Comparison of ENCODE assay signal across 8 mouse cellular contexts in the genomic region with DNA sequence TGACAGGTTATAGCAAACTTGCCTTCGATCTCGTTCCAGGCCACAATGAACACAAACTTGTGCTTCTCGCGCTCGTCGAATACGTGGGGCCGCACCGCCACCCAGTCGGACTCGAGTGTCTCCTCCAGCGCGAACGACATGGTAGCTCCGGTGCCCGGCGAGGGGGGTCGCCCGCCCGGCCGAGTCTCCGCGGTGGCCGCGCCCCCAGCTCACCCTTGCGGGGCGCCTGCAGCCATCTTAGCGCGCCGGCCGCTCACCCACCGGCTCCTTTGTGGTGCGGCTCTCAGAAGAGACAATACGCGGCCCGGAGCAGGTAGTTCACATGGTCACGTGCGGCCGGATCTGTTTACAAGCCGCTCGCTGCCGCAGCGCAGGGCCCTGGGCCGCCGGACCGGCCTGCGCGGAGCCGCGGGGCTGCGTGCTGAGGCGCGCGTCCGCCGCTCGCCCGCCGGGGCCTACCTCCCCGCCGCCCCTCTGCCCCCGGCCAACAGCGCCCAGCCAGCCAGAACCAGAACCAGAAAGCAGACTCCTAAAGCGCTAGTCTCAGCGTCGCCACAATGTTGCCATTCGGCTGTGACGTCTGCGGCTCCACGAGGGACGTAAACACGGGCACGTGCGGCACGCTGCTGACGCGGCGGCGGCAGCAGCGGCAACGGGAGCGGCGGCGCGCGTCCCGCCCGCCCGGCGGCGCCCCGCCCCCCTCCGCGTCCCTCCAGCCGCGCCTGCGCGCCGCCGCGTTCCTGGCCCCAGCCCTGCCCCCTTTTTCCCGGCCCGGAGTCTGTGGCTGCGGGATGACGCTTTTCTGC. TPM values are rescaled to one million over a fixed set of nuclear protein-coding genes. Genes with fewer than 3 reads are reported as not detected.
DNase-seq lines count a peak whose midpoint lies in the region; ATAC-seq and TF ChIP-seq lines count a peak whose summit lies in the region.

A gene (minus strand): TSS at position 642 of the 806 bp plus-strand sequence.

- H3K27ac ChIP-seq in heart, embryonic 12.5 days (ENCODE audit: poor library complexity, severe bottlenecking): peak within 1 kb of the TSS; percentile 97
- H3K27ac ChIP-seq in kidney, postnatal 0 days: peak within 1 kb of the TSS; percentile 98
- H3K27ac ChIP-seq in liver, embryonic 11.5 days (ENCODE audit: low read depth, low read length): peak within 1 kb of the TSS; percentile 94
- peak within 1 kb of the TSS; percentile 96 for H3K27ac ChIP-seq in stomach, embryonic 14.5 days (ENCODE audit: low read length)

- under 1% methylated on average over 103 of the region's 105 CpGs for WGBS in heart, embryonic 12.5 days
- WGBS in kidney, postnatal 0 days: 1% methylated on average over 94 of the region's 105 CpGs
- under 1% methylated on average over 105 of the region's 105 CpGs for WGBS in liver, embryonic 11.5 days
- under 1% methylated on average over 104 of the region's 105 CpGs for WGBS in stomach, embryonic 14.5 days

- peaks cover 14% of the 10 kb centered on the region for H3K4me1 ChIP-seq in heart, embryonic 12.5 days (replicated peaks)
- H3K4me1 ChIP-seq in kidney, postnatal 0 days (replicated peaks; ENCODE audit: insufficient read depth, low read length): peaks cover 9% of the 10 kb centered on the region; the same call in 1 of the 2 replicates
- H3K4me1 ChIP-seq in liver, embryonic 11.5 days (replicated peaks; ENCODE audit: control insufficient read depth, insufficient read depth, low read length): peaks cover 13% of the 10 kb centered on the region
- peaks cover 14% of the 10 kb centered on the region; the same call in 1 of the 2 replicates for H3K4me1 ChIP-seq in stomach, embryonic 14.5 days (ENCODE audit: control insufficient read depth, insufficient read depth, low read length)

- peak within 1 kb of the TSS; percentile 99 for H3K9ac ChIP-seq in heart, embryonic 12.5 days
- peak within 1 kb of the TSS; percentile 89 for H3K9ac ChIP-seq in kidney, postnatal 0 days (ENCODE audit: low read depth, low read length)
- H3K9ac ChIP-seq in liver, embryonic 11.5 days (ENCODE audit: low read depth, low read length): peak within 1 kb of the TSS; percentile 81
- H3K9ac ChIP-seq in stomach, embryonic 14.5 days (replicated peaks; ENCODE audit: low read depth, low read length): peak within 1 kb of the TSS; percentile 81

- peak; percentile 81 to 84 for DNase-seq in B cell, adult 2 months
- DNase-seq in brain, adult 2 months (ENCODE audit: low read depth, low spot score): peak; percentile 96
- peak; percentile 93 for DNase-seq in kidney, postnatal 0 days (ENCODE audit: low spot score)
- peak; percentile 85 for DNase-seq in liver, embryonic 11.5 days (ENCODE audit: low spot score)
- peak; percentile 93 for DNase-seq in naive thymus-derived CD4-positive, alpha-beta T cell, adult 2 months (ENCODE audit: low read depth)

- peak within 1 kb of the TSS; percentile 94 for H3K4me3 ChIP-seq in heart, embryonic 12.5 days
- peak within 1 kb of the TSS; percentile 87 for H3K4me3 ChIP-seq in kidney, postnatal 0 days (replicated peaks; ENCODE audit: low read depth, low read length)
- H3K4me3 ChIP-seq in liver, embryonic 11.5 days (ENCODE audit: low read depth, low read length): peak within 1 kb of the TSS; percentile 69
- peak within 1 kb of the TSS; percentile 86 for H3K4me3 ChIP-seq in stomach, embryonic 14.5 days (ENCODE audit: low read depth, low read length)

- no peaks in the 10 kb centered on the region for H3K27me3 ChIP-seq in heart, embryonic 12.5 days (replicated peaks)
- H3K27me3 ChIP-seq in kidney, postnatal 0 days (ENCODE audit: insufficient read depth, low read length): no peaks in the 10 kb centered on the region
- H3K27me3 ChIP-seq in liver, embryonic 11.5 days (replicated peaks; ENCODE audit: control insufficient read depth, insufficient read depth, low read length): no peaks in the 10 kb centered on the region
- no peaks in the 10 kb centered on the region for H3K27me3 ChIP-seq in stomach, embryonic 14.5 days (ENCODE audit: control insufficient read depth, insufficient read depth, low read length)

- peak within 1 kb of the TSS; percentile 80 for H3K4me2 ChIP-seq in heart, embryonic 12.5 days
- peak within 1 kb of the TSS; percentile 82 for H3K4me2 ChIP-seq in kidney, postnatal 0 days (ENCODE audit: low read length)
- H3K4me2 ChIP-seq in liver, embryonic 11.5 days: peak within 1 kb of the TSS; percentile 70
- peak within 1 kb of the TSS; percentile 49 for H3K4me2 ChIP-seq in stomach, embryonic 14.5 days (replicated peaks; ENCODE audit: low read depth, low read length)

- H3K9me3 ChIP-seq in heart, embryonic 12.5 days (replicated peaks): no peaks in the 10 kb centered on the region
- H3K9me3 ChIP-seq in kidney, postnatal 0 days (replicated peaks; ENCODE audit: low read length): no peaks in the 10 kb centered on the region
- H3K9me3 ChIP-seq in liver, embryonic 11.5 days (ENCODE audit: control insufficient read depth, low read length): no peaks in the 10 kb centered on the region
- H3K9me3 ChIP-seq in stomach, embryonic 14.5 days (ENCODE audit: control insufficient read depth, low read depth, low read length): peaks cover 3% of the 10 kb centered on the region; the same call in 1 of the 2 replicates

- no peaks in the 10 kb centered on the region for H3K36me3 ChIP-seq in heart, embryonic 12.5 days
- H3K36me3 ChIP-seq in kidney, postnatal 0 days (ENCODE audit: insufficient read depth, low read length): no peaks in the 10 kb centered on the region
- peaks cover 4% of the 10 kb centered on the region; the same call in 1 of the 2 replicates for H3K36me3 ChIP-seq in liver, embryonic 11.5 days (ENCODE audit: control insufficient read depth, insufficient read depth, low read length)
- no peaks in the 10 kb centered on the region for H3K36me3 ChIP-seq in stomach, embryonic 14.5 days (ENCODE audit: control insufficient read depth, insufficient read depth, low read length)

- TF ChIP-seq CTCF in kidney, postnatal 0 days (IDR thresholded peaks at IDR 0.05; ENCODE audit: low read depth): no peak

- ATAC-seq in erythroblast, adult 5-6 weeks (replicated peaks; ENCODE audit: low FRiP score, poor library complexity, severe bottlenecking): peak; percentile 68
- ATAC-seq in heart, embryonic 12.5 days (ENCODE audit: insufficient number of reproducible peaks, low FRiP score): peak; percentile 95
- ATAC-seq in kidney, postnatal 0 days (replicated peaks; ENCODE audit: low FRiP score, low read depth): peak; percentile 92
- peak; percentile 85 for ATAC-seq in liver, embryonic 11.5 days (replicated peaks; ENCODE audit: low FRiP score)
- peak; percentile 94 for ATAC-seq in stomach, embryonic 14.5 days (ENCODE audit: insufficient number of reproducible peaks, insufficient read depth, low FRiP score, low read depth)

RNA-seq across cellular contexts. Expression of the gene that starts here (rescaled TPM):
- 11.3 and 13.0 TPM in 2 replicates for total RNA-seq in erythroblast, adult 5-6 weeks (2015; ENCODE audit: low replicate concordance)
- total RNA-seq in erythroblast, adult 5-6 weeks (2017; ENCODE audit: low replicate concordance): 17.8 and 25.5 TPM in 2 replicates
- 8.6 and 9.1 TPM in 2 replicates for polyA plus RNA-seq in heart, embryonic 12.5 days (2016; fragmentation: Nextera tagmentation; extraction: Ambion mirVana)
- 6.2 and 7.6 TPM in 2 replicates for polyA plus RNA-seq in kidney, postnatal 0 days (2015; fragmentation: Nextera tagmentation; extraction: Ambion mirVana)
- 2.8 and 3.4 TPM in 2 replicates for polyA plus RNA-seq in liver, embryonic 11.5 days (2014; fragmentation: Nextera tagmentation; extraction: Ambion mirVana)
- polyA plus RNA-seq in stomach, embryonic 14.5 days (2014; fragmentation: Nextera tagmentation; extraction: Ambion mirVana): 6.1 and 7.4 TPM in 2 replicates

Comparison
In these comparisons a context has a peak if more than half of its experiments do, and no peak if none do; other contexts are left out.
1. Peak in every context shown above with its lines: DNase-seq, ATAC-seq, H3K4me3 ChIP-seq and H3K27ac ChIP-seq.